Mouse (Mus musculus) stomach, postnatal 0 days (tissue): ENCODE results near the gene Gm49486.

Source experiments
- CTCF ChIP-seq: IDR thresholded peaks from 2 replicates; pipeline ENCODE4 v1.5.1; 2016; ENCODE audit warnings: antibody characterized with exemption, low read depth, mild to moderate bottlenecking, moderate library complexity
- EP300 ChIP-seq: optimal IDR thresholded peaks from 2 replicates; pipeline ENCODE3; 2016; ENCODE audit warnings: antibody characterized with exemption

DNA sequence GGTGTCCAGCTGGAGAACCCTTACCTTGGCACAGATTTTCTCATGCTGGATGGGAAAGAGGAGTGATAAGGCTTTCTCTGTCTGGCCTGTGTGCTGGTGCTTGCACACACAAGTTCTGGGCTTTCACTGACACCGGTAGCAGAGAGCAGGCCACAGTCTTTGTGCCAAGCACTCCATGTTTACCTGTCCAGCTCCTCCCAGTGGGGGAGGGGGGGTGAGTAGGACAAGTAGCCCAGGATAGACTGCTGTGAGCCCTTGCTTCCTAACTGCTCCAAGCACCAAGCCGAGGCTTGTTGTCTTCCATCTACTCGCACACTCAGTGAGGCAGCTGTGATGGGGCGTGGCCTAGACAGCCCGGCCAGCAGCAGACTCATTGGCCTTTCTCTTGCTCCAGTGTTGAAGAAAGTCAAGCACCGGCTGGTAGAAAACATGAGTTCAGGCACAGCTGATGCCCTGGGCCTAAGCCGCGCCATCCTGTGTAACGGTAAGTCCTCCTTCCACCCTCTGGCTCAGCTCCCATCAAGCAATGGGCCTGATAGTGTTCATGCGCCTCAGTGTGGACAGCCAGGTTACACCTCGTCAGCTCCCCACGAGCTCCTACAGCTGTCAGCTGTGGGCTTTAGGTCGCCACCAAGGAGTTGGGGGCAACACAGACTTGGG, 13.5 kb downstream of the Gm49486 start:
- TF ChIP-seq CTCF (no peak), EP300 (no peak)
